Mouse (Mus musculus) limb, embryonic 11.5 days (tissue): ENCODE data around the gene Stx12. TPM values are rescaled to one million over a fixed set of nuclear protein-coding genes. Genes with fewer than 3 reads are reported as not detected.
"Not testable (repeated sequence)": the region's sequence is repeated elsewhere in the genome, so short reads cannot be mapped to it uniquely, and the experiment has no call there.

ENCODE experiments used
- ATAC-seq: fragments of 200-750 bp; cut with Nextera tagmentation; 2 replicates; pipeline ENCODE4 v1.8.0; 2017; ENCODE audit warnings: low read depth; ENCODE audit not compliant: insufficient number of reproducible peaks, low FRiP score, low TSS enrichment
- DNase-seq: peaks from one replicate; pipeline ENCODE4 v3.0.0-alpha.2; 2015; ENCODE audit warnings: low spot score
- H3K27ac ChIP-seq: fragments of 300-500 bp; sonication (generic); replicated peaks from 2 replicates; pipeline ENCODE4 v1.5.1; 2014; ENCODE audit warnings: low read depth, mild to moderate bottlenecking, low read length
- H3K27me3 ChIP-seq: fragments of 300-500 bp; sonication (generic); 2 replicates; pipeline ENCODE4 v1.6.1; 2014; ENCODE audit warnings: mild to moderate bottlenecking, low read length, mixed read lengths; ENCODE audit not compliant: control insufficient read depth, insufficient read depth
- H3K36me3 ChIP-seq: fragments of 300-500 bp; sonication (generic); 2 replicates; pipeline ENCODE4 v1.6.1; 2014; ENCODE audit warnings: mild to moderate bottlenecking, low read length, moderate library complexity, mixed read lengths; ENCODE audit not compliant: control insufficient read depth, insufficient read depth
- H3K4me1 ChIP-seq: fragments of 300-500 bp; sonication (generic); 2 replicates; pipeline ENCODE4 v1.6.1; 2014; ENCODE audit warnings: low read length, mixed read lengths; ENCODE audit not compliant: control insufficient read depth, insufficient read depth
- H3K4me2 ChIP-seq: fragments of 300-500 bp; sonication (generic); 2 replicates; pipeline ENCODE4 v1.6.1; 2014; ENCODE audit warnings: low read depth, mild to moderate bottlenecking, moderate library complexity; ENCODE audit not compliant: severe bottlenecking
- H3K4me3 ChIP-seq: fragments of 300-500 bp; sonication (generic); 2 replicates; pipeline ENCODE4 v1.5.1; 2014; ENCODE audit warnings: low read depth, low read length
- H3K9ac ChIP-seq: fragments of 300-500 bp; sonication (generic); 2 replicates; pipeline ENCODE4 v1.6.1; 2014; ENCODE audit warnings: mild to moderate bottlenecking, low read length
- H3K9me3 ChIP-seq: fragments of 300-500 bp; sonication (generic); 2 replicates; pipeline ENCODE4 v1.6.1; 2016; ENCODE audit warnings: low read length; ENCODE audit not compliant: control insufficient read depth
- whole genome bisulfite sequencing: fragments of 180-500 bp; shearing (Covaris S2); extraction: QIAGEN DNeasy Blood & Tissue Kit; methylation state at CpG from one replicate; pipeline ENCODE4 v1.1.7; 2014; 5-methylcytosine and 5-hydroxymethylcytosine counted together
- polyA plus RNA-seq: library from polyadenylated mRNA; unstranded; fragments of >200 nt; fragmentation: Nextera tagmentation; extraction: Ambion mirVana; gene quantifications from 2 replicates; pipeline ENCODE4 v1.2.1, GENCODE M21; 2014

Gene Stx12
- polyA plus RNA-seq: 58.5 and 62.8 TPM in 2 replicates

DNA sequence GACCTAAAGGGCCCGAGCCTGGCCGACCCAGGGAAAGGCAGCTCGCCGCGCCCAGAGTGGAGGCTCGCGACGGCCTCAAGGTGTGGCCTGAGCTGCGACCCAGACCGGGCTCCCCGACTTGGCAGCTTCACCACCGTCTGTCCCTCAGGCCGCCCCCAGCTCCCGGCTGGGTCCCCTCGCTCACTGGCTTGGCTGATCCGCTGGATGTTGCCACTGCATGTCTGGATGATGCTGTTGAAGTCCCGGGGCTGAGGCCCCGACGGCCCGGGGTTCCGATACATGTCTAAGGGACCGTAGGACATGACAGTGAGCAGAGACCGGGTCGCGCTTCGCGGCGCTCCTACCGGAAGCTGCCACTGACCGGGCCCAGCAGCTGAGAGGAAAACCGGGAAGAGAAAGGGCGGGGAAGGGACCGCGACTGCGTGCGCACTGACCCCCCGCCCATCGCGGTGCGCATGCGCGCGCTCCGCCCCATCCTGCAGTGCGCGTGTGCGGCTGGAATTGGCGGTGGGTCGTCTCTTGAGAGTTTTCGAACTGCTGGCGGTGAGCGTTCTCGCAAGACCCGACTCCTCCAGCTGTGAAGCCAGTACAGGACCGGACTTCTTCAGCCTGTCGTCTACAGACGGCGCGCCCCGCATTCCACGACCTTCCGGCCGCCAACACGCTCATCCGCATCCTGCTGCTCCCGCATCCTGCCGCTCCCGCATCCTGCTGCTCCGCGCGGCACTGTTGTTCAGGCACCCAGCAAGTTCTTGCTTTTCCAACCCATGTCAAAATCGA is at the start of gene Stx12:
Gene Stx12, minus strand, starts transcription at position 446 of the 780 bp plus-strand sequence.
- Histone ChIP-seq H3K27me3 (no peaks in the 10 kb centered on the region), H3K4me2 (peak within 1 kb of the TSS; percentile 92), H3K27ac (peak within 1 kb of the TSS; percentile 61), H3K4me1 (0 out of 2 replicates have a peak, but pooled peaks cover 5% of the 10 kb centered on the region), H3K9ac (peak within 1 kb of the TSS; percentile 92), H3K4me3 (peak within 1 kb of the TSS; percentile 95), H3K36me3 (peaks cover 2% of the 10 kb centered on the region; the same call in 1 of the 2 replicates), H3K9me3 (no peaks in the 10 kb centered on the region)
- peak; percentile 82 for ATAC-seq
- DNase-seq: peak; percentile 91
- under 1% methylated on average over 71 of the region's 72 CpGs for WGBS

DNA sequence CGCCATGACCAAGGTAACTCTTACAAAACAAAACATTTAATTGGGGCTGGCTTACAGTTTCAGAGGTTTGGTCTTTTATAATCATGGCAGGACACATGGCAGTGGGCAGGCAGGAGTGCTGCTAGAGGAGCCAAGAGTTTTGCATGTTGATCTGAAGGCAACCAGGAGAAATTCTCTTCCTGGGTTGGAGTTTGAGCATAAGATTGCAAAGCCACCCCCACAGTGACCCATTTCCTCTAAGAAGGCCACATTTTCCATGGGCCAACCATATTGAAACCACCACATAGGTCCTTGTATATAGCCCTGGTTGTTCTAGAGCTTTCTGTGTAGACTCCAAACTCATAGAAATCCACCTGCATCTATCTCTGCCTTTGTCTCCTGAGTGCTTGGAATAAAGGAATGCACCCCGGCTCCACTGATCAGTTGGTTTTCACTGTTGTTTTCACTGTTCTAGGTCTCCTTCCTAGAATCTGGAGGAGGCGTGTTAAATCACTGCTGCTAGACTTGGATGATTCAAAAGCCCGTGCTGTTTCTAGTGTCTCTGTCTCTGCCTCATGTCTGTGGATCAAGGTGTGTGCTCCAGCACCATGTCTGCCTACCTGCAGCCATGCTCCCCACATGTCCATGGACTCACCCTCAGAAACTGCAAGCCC is 48.6 kb upstream of the Stx12 start:
- 85% methylated on average over 4 of the region's 4 CpGs for WGBS
- Histone ChIP-seq H3K36me3 (no peaks in the 10 kb centered on the region), H3K27me3 (no peaks in the 10 kb centered on the region), H3K9me3 (no peaks in the 10 kb centered on the region), H3K27ac (no peak overlapping the region), H3K4me1 (no peaks in the 10 kb centered on the region; the same call in 1 of the 2 replicates), H3K4me2 (no peak overlapping the region; the same call in 1 of the 2 replicates), H3K4me3 (no peak overlapping the region), H3K9ac (no peak overlapping the region)
- no peak for DNase-seq
- no peak for ATAC-seq

DNA sequence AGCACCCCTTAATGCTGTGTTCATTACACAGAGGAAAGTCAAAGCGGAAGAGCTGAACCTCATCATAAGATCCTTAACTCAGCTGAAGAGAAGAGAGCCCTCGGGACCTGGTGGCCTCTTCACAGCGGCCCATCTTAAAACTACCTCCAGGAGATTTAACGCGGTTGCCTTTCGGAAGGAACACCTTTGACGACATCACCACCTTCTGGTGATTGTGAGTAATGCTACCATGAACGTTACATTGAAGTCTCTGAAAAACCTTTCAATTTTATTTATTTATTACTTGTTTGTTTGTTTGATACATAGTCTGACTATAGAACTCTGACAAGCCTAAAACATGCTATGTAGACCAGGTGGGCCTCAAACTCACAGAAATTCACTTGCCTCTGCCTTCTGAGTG is 46.5 kb upstream of the Stx12 start:
- H3K27me3 ChIP-seq: no peaks in the 10 kb centered on the region
- H3K4me1 ChIP-seq: no peaks in the 10 kb centered on the region; the same call in 1 of the 2 replicates
- DNase-seq (peak; percentile 61), ATAC-seq (no peak)
- no peak overlapping the region for H3K4me3 ChIP-seq
- 11% methylated on average over 8 of the region's 8 CpGs for WGBS
- no peak overlapping the region for H3K27ac ChIP-seq
- no peak overlapping the region for H3K4me2 ChIP-seq
- no peak overlapping the region for H3K9ac ChIP-seq
- no peaks in the 10 kb centered on the region for H3K9me3 ChIP-seq
- H3K36me3 ChIP-seq: no peaks in the 10 kb centered on the region

DNA sequence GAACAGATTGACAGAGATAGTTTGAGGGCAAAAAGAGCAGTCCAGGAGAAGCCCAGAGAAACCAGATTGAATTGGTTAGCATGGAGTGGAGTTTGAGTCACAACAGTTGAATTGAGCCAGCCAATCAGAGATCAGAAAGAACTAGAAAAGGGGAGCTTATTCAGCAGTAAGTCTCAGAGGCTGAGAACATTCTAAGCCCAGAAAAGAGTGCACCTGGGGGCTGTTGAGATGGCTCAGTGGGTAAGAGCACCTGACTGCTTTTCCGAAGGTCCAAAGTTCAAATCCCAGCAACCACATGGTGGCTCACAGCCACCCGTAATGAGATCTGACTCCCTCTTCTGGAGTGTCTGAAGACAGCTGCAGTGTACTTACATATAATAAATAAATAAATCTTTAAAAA is 42.2 kb upstream of the Stx12 start:
- not testable (repeated sequence) for H3K4me2 ChIP-seq, H3K27me3 ChIP-seq, H3K9me3 ChIP-seq, H3K36me3 ChIP-seq, H3K27ac ChIP-seq, ATAC-seq, H3K4me1 ChIP-seq, DNase-seq, H3K4me3 ChIP-seq, H3K9ac ChIP-seq
- WGBS: 58% methylated on average over 2 of the region's 2 CpGs

DNA sequence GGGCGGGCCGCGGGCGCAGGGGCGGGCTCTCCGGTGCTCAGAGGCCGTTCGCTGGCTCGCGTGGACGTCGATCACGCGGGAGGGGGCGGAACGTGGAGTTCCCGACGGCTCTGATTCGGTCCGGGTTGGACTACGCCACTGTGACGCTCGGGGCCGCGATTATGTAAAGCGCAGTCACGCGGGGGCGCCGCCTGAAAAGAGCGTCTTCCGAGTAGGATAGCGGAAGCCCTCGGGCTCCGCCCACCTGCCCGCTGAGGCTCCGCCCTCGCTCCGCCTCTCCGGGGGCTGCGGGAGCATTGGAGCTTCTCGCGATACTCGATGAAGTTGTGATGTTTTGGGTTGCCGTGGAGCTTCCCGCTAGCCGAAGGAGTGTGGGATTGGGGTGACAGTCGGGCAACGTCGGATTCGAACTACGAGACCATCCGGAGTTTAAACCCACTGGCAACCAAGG is 38.3 kb upstream of the Stx12 start, which contains the start of gene Fam76a:
Gene Fam76a, minus strand, starts transcription at position 1 of the 451 bp plus-strand sequence.
- no peaks in the 10 kb centered on the region for H3K27me3 ChIP-seq
- H3K4me3 ChIP-seq: peak within 1 kb of the TSS; percentile 59
- no peaks in the 10 kb centered on the region for H3K36me3 ChIP-seq
- WGBS: under 1% methylated on average over 53 of the region's 53 CpGs
- H3K9ac ChIP-seq: peak within 1 kb of the TSS; percentile 81
- H3K4me1 ChIP-seq: no peaks in the 10 kb centered on the region
- peak within 1 kb of the TSS; percentile 32; the same call in 1 of the 2 replicates for H3K27ac ChIP-seq
- H3K4me2 ChIP-seq: peak within 1 kb of the TSS; percentile 82
- DNase-seq (peak; percentile 100), ATAC-seq (peak; percentile 96)
- no peaks in the 10 kb centered on the region for H3K9me3 ChIP-seq

DNA sequence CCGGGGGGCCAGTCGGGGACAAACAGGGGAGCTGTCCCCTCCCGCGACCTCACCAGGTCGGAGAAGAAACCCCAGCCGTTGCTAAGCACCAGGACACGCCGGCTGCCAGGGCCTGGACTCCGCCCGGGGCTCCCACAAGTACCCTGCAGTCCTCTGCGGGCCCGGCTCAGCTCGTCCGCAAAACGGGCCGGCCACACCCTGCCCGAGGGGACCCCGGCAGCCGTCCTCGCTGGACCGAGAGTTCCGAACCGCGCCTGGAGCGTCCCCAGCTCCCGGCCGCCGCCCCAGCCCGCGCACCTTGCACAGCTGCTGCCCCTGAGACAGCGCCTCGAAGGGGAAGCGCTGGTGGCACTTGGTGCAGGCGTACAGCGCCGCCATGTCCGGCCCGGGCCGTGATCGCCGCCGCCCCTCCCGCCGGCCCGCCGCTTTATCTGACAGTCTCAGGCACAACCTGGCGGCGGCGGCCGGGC is 37.8 kb upstream of the Stx12 start:
- WGBS: under 1% methylated on average over 50 of the region's 50 CpGs
- peak; percentile 64 for DNase-seq
- Histone ChIP-seq H3K27me3 (no peaks in the 10 kb centered on the region), H3K9ac (peak overlapping the region; percentile 52), H3K36me3 (no peaks in the 10 kb centered on the region), H3K4me3 (peak overlapping the region; percentile 59), H3K4me1 (no peaks in the 10 kb centered on the region), H3K27ac (peak overlapping the region; percentile 4; the same call in 1 of the 2 replicates), H3K9me3 (no peaks in the 10 kb centered on the region), H3K4me2 (peak overlapping the region; percentile 57)
- peak; percentile 26 for ATAC-seq

DNA sequence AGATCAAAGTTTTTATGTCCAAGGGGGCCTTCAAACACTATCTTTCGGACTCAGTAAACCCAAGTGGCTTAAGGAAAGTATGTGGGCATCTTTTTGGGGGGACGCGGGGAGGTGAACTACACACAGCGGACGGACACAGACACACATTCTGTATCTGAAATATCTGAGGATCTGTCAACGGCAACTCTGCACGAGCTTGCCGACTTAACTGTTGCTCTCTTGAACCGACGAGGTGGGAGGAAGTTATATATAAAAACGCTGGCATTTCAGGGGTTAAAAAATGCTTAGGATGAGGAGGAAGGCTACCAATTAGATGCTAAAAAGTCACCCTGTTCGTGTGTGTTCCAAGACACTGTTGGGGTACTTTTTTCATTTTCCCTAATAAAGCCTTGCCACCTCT is 37.2 kb upstream of the Stx12 start:
- no peak for DNase-seq
- H3K9ac ChIP-seq: peak overlapping the region; percentile 52; the same call in 1 of the 2 replicates
- WGBS: 39% methylated on average over 12 of the region's 12 CpGs
- no peaks in the 10 kb centered on the region for H3K36me3 ChIP-seq
- no peaks in the 10 kb centered on the region for H3K9me3 ChIP-seq
- H3K4me3 ChIP-seq: peak overlapping the region; percentile 59
- H3K27ac ChIP-seq: no peak overlapping the region
- peak overlapping the region; percentile 57 for H3K4me2 ChIP-seq
- no peak for ATAC-seq
- no peaks in the 10 kb centered on the region for H3K4me1 ChIP-seq
- H3K27me3 ChIP-seq: no peaks in the 10 kb centered on the region

DNA sequence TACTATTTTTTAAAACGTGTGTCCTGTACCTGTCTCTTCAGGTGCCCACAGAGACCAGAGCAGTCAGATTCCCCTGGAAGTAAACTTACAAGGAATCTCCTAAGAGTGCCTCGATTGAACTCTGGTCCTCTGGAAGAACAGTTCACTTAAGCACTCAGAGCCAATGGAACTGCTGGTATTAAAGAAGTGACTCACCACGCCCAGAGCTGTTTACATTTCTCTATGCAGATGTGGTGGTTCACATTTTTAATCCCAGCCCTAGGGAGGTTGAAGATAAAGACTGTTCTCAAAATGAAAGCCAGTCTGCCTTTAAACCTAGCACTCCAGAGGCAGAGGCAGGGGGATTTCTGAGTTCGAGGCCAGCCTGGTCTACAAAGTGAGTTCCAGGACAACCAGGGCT is 35.9 kb upstream of the Stx12 start:
- WGBS: 91% methylated on average over 4 of the region's 4 CpGs

More for the DNA sequence above, 35.9 kb upstream of the Stx12 start:
- Histone ChIP-seq H3K4me1 (no peaks in the 10 kb centered on the region), H3K36me3 (peaks cover 2% of the 10 kb centered on the region; the same call in 1 of the 2 replicates), H3K4me2 (no peak overlapping the region), H3K9ac (no peak overlapping the region), H3K4me3 (no peak overlapping the region), H3K27ac (no peak overlapping the region), H3K9me3 (no peaks in the 10 kb centered on the region), H3K27me3 (no peaks in the 10 kb centered on the region)
- DNase-seq: no peak
- no peak for ATAC-seq
